Mouse (Mus musculus) 416B (cell line): Measurements from ENCODE around the gene Fer1l5.

Experiments
- DNase-seq: peaks from one replicate; pipeline ENCODE4 v3.0.0; 2011; ENCODE audit warnings: low read depth

The Fer1l5 gene

DNA sequence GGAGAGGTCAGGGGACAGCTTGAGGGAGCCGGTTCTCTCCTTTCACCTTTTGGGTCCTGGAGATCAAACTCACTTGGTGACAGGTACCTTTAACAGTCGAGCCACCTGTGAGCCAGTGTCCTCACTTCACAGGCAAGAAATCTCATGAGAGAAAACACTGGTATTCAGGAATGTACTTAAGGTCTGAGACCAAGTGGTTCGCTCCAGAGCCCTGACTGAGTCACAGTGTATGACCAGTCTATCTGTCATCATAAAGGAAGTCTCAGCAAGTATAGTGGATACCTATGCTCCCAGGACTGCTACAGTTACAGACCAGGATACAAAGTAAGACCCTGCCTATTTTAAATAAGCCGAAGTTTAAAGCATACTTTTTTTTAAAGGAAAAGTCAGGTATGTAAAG, 60.9 kb downstream of the Fer1l5 start:
- DNase-seq: no peak

DNA sequence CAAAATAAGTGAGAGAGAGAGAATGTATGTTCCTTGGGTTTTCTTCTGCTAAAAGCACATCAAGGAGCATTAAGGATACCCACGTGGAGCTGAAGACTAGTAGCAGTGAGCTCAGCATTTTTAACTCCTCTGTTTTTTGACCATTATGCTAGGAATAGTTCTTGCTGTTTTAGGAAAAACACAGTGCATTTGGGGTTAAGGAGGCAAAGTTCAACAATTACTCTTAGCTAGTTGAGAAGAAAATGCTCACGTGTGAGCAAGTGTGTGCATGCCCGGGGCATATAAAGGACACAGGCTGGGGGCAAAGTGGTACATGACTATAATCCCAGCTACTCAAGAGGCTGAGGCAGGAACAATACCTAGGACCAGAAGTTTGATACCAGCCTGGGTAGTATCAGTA, 61.5 kb downstream of the Fer1l5 start:
- DNase-seq: no peak

DNA sequence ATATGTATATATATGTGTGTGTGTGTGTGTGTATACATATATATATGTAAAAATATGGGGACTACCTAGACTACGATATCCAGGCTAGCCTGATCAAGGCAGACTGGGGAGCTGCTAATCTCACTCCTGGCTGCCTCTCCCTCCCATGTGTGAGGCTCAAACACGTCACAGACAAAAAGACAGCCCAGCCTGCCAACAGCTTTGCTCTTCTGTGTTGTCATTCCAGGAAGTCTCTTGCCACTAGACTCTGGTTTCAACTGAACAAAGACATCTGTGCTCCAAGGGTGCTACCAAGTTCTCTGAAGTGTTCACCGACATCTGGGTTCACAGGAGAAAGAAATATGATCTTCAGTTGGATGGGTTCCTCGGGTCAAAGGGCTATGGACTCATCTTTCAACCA, 63.0 kb downstream of the Fer1l5 start:
- DNase-seq: no peak

DNA sequence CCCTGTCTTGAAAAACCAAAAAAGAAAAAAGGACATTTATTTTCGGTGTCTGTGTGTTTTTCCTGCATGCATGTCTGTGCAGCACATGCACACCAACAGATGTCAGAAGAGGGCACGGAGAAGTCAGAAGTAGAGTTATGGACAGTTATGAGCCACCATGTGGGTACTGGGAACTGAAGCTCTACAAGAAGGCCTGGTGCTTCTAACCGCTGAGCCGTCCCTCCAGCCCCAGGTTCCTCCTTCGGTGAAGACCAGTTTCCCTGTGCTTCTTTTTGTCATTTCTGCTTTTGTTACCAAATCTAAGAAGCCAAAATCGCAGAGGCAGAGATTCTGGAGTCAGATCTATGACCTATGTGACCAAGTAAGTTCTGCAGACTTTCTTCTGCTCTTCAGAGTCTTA, 64.4 kb downstream of the Fer1l5 start:
- no peak for DNase-seq

DNA sequence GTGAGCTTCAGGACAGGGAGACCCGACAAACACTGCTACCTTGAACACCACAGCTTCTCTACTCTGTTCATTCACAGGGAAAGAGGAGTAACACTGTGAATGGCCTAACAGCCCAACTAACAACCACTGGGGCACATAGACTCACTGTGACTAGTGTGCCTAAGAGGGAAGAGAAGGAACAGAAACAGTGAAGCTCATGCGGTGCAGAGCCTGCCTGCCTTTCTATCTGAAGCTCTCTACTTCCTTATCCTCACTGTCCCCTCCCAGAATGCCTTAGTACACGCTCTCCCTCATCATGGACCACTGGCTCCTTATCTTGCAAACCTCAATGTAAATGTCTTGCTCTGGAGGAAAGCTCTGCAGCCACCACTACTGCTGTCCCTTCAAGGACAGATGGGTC, 65.1 kb downstream of the Fer1l5 start:
- no peak for DNase-seq

DNA sequence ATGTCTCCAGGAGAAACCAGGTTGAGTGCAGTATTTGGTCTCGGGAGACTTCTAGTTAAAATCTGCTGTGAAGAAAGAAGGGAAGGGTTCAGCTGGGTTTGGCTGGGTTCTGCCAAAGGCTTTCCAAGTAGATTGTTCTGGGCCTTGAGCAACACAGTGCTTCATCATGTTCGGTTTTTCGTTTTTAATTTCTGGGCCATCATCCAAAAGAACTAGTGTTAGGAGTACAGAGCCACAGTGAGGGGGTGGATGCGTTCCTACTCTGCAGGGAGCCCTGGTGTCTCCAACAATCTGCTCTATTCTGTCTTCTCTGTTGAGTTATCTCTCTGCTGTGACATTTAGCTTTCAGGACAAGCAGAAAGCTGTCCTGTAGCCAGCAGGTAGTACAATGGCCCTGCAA, 69.0 kb downstream of the Fer1l5 start:
- no peak for DNase-seq

DNA sequence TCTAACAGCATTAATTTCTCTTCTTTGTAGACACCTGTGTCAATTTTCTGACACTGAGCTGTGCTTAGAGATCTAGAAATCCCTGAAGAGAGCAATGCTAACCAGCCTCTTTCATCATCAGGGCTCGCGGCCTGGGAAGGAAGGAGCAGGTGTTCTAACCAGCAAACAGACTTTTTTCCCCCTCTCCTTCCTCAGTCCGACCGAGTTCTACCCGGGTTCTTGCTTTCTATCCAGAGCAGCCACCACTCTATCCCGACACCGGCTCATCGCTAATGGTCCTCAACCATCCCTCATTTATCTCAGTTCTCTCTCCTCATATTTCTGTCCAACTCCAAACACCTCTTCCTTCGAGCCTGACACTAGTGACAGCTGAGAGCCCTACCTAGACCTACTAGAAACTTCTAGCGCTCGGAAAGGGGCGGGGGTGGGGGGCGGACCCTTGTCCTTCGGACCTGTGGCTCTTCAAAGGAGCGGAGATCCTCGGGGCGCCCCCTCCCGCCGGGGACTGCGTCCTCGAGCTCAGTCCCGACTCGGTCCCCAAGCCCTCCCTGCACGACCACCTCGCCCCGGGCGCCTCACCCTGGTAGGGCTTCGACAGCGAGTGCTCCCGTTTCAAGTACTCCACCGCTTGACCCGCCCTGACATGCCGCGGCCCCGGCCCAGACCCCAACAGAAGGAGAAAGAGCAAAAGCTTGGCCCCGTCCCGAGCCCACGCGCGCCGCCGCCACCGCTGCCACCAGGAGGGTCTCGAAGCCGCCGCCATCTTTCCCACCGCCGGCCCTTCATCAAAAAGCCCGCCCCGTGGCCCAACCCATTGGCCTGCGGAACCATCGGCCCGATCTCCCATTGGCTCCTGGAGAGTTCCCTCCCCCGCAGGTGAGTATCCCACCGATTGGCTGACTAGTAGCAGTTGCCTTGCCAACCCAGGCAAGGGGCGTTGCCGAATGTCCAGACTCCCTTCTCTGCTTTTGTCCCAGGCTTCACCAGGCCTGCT, 72.7 kb downstream of the Fer1l5 start, which contains the start of gene Lman2l:
TSS of gene Lman2l (minus strand) at position 801 of the 994 bp plus-strand sequence.
- DNase-seq: peak; percentile 93

DNA sequence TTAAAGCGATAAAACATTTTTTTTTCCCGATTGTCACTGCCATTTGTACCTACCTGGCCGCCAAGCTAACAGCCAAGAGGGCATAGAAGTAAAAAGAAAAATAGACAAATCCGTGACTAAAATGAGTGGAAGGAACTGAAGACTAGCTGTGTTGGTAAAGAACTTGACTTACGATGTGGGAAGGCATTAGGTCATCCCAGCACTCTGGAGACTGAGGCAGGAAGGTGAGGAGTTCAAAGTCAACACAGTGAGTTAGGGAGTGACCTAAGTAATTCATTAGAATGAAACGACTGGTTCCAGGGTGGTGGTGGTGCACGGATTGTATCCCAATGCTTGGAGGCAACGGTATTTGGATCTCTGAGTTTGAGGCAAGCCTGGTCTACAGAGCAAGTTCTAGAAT, 73.4 kb downstream of the Fer1l5 start:
- DNase-seq: no peak

DNA sequence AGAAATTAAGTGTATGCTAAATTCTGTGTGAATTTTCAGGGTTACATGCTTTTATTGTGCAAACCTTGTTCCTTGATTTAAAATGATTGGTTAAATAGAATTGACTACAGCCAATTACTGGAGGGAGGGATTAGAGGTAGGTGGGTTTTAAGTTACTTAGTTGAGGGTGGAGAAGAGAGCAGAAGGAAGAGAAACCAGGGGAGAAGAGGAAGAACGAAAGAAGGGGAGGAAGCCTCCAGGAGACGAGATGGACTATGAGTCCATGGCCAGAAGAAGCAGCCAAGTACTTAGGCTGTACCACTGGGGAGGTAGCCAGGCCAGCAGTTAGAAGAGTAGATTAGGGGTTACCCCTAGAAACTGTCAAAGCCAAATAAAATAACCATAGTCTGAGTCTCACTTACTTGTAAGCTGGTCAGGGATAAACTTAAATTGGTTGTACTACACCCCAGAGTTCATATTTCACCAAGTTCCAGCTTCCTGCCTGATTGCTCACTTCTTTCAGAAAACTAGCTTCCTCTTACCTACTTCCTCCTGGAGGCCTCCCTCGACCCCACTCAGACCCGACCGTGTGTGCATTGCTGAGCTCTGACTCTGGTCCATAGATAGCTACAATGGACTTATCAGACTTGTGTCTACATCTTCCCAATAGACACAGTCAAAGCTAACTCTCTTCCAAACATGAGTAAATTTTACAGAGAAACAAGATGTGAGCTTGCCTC, 74.2 kb downstream of the Fer1l5 start:
- peak; percentile 46 for DNase-seq

DNA sequence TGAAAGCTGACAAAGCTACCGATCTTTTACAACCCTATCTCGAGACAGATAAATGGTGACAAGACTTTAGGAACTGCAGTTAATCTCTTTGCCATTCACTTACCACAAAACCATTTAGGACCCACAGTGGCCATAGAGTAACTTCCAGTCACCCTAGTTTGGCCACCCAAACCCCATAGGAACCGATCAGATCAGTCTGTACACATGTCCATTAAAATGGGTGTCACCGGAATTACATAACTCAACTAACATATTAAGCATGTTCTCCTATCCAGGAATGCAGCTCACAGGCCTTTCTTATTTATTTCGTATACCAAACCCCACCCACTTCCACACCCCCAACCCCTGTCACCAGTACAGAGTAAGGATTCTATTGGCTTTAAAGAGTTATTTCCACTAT, 74.8 kb downstream of the Fer1l5 start:
- no peak for DNase-seq

DNA sequence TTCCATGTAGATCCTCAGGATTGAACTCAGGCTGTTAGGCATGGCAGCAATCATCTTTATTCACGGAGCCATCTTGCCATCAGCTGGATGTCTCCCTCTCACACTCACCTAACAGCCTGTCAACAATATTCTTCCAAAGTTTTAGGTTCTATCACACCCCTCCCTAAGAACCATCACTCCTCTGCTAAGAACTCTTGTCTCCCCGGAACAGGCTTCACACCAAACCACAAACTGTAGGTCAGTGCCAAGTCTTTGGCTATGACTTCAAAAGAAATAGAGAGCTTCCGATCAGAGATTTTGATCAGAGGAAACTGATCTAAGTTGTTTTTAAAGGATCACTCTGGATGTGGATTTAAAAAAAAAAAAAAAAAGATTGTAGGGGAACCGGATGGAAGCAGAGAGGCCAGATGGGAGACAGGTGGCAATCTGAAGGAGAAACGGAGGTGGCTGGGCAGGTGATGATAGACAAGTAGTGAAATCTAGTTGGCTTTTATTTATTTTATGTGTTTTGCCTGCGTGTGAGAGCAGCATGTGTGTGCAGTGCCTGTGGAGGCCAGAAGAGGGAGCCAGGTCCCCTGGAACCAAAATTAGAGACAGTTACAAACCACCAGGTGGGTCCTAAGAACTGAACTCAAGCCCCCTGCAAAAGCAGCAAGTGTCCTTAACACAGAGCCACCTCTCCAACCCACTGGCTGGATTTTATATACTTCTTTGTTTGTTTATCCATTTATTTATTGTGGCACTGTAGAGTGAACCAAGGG, 82.1 kb downstream of the Fer1l5 start:
- no peak for DNase-seq

DNA sequence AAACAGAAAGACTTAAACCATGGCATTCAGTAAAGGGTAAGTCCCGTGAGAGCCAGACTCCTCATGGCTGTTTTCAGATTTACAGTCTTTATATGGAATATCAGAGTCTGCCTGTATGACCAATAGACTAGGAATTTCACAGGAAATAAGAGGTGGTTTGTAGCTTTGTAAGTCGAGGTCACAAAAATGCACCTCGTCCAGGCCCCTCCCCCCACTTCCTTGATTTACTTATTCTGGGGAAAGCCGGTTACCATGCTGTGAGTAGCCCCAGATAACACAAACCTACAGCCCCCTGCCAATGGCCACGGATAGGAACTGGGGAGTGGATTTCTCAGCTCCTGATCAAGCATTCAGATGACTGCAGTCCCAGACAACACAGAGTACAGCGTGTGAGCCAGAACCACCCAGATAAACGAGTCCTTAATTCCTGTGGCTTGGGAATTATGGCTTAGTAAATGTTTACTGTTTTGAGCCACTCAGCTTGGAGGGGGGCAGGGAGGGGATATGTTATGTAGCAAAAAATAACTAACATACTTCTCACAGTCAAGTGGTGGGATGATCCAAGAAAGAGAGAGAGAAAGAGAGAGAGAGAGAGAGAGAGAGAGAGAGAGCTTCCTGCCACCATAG, 85.4 kb downstream of the Fer1l5 start:
- no peak for DNase-seq

DNA sequence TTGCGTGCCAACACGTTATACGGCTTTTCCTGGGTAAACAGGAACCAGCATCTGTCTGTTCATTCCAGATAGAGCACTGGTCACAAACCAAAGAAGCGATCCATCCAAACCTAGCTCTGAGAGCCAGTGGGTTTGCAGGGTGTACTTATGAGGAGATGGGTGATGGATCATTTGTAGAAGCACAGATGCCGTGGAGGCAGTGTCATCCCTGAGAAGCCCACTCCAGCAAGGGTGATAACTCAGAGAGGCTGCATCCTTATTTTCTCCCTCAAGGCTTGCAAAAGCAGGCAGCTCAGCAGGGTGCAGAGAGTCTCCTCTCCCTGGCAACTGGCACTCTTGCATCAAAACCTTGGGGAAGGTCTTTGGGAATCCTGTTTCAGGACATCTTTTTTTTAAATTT, 86.1 kb downstream of the Fer1l5 start:
- DNase-seq: no peak

DNA sequence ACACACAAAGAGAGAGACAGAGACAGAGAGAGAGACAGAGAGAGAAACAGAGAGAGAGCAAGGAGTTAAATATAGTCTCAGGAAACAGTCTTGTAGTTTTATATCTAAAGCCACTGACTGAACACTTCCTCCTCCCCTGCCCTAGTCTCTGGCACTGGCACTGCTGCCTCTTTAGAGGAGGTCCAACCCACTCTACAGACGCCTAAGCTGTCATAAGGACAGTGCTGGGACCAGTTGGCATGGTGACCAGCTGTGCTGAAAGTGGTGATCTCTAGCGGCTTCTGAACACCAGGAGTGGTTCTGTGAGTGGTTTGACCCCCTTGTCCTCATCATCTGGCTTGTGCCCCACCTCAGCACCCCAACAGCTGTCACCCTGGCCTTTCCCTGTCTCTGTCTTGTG, 89.7 kb downstream of the Fer1l5 start:
- peak; percentile 56 for DNase-seq

DNA sequence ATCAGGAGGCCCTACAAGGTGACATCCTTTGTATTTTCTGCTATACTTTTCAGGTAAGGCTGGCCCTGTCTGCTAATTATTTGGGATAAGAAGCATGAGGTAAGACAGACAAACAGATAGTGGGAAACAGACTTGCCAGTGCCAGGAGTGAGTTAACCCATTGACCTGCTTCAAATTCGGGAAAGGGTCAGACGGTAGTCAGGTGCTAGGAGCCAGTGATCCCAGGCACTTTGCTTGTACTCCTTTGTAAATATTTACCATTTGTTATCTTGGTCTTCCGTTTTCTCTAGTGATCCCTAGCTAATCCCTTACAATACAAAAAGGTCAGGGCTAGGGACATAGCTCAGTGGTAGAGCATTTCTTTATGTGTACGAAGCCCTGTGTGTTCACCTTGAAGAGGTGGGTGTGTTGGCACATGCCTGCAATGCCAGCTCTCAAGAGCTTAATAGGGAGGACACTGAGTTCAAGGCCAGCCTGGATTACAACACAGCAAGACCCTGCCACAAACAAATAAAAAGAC, 93.6 kb downstream of the Fer1l5 start:
- DNase-seq: no peak

DNA sequence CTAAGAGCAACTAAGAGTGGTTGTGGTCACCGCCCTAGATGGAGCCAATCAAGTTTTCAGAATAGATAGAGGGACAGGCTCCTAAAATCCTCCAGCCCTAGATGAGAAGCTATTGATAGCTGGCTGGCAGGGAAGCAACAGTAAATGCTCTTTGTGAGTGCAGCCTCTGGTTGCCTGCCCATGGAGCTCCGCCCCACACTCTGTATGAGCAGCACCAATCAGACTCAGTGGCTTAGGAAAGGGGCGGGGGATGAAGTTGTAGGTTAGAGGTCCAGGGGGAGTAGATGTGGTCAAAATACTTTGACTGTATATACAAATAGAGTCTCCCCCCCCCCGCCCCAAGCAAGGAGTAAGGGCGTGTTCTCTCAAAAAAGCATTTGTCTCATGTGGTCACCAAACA, 95.4 kb downstream of the Fer1l5 start:
- DNase-seq: no peak

DNA sequence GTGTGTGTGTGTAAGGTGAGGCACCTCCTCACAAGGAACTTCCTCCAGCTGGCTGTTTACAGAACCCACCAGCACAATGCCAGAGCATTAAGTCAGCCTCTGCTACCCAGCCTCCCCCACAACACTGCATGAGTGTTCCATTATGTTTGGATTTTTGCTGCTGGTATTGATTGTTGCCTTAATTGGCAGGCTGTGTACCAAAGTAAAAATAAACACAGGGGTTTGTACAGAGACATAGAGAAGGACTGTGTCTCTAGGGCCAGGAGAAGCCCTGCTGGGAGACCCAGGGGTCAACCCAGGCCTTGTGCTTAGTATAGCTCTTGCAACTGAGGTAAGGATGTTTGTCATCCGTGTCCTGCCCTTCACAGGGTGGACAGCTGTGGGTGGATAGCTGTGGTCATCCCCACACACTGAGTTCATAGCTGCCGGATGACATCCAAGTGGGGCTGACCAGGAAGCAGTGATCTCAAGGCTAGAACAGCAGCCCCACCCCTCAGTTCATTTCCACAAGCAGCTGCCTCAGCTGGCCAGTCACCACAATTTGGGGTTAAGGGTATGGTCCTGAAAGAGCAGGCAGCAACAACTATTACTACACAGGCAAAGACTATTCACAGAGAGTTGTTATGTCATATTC, 97.8 kb downstream of the Fer1l5 start:
- DNase-seq: peak; percentile 37

DNA sequence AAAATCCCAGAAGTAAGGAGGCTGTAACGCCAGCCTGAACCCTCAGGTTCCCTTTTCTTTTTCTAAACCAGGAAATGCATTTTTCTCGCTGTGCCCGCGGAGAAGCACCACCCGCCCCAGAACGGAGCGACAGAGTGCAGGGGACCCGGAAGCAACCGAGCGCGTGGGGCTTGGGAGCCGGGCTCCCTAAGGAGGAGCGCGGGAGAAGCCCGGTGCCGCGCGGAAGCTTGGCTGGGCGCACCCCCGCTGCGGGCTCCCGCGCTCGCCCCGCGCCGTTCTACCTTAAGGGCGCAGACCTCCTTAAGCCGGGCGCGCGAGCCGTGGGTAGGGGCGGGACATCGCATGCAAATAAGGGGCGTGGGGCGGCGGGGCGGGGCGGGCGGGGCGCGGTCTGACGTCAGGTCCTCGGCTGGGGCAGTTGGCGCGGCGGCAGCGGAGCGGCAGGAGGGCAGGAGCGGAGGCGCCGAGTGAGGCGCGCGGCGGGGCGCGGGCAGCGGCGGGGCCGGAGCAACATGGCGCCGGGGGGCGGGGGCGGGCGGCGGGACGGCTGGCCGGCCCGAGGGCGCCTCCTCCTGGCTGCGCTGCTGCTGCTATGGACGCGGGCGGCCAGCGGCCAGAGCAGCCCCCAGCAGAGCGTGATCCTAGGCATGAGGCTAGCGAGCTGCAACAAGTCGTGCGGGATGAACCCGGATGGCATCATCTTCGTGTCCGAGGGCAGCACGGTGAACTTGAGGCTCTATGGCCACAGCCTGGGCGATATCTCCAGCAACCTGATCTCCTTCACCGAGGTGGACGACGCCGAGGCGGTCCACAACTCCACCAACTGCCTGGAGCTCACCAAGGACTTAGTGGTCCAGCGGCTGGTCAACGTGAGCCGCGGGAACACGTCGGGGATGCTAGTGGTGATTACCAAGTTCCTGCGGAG, 99.4 kb downstream of the Fer1l5 start, which contains the start of gene Cnnm4:
TSS of gene Cnnm4 (plus strand) at position 440 of the 925 bp plus-strand sequence.
- peak; percentile 92 for DNase-seq
